Mouse (Mus musculus) kidney, adult 9 months (tissue): ENCODE data around the gene Akap2.
A peak's percentile ranks its signal among the peaks of the same experiment; 100 is the strongest.

ENCODE experiments used
- DNase-seq: peaks from one replicate; pipeline ENCODE4 v3.0.0; 2022

Gene Akap2

GRCm38 (mm10) chr4:57762424-57762823, 45.0 kb downstream of the Akap2 start:
- no peak for DNase-seq

GRCm38 (mm10) chr4:57764392-57764791, 46.9 kb downstream of the Akap2 start:
- peak; percentile 92 for DNase-seq

- peak; percentile 92 for DNase-seq
Measured at GRCm38 (mm10) chr4:57764926-57765325, 47.5 kb downstream of the Akap2 start.

GRCm38 (mm10) chr4:57765806-57766205, 48.3 kb downstream of the Akap2 start:
- no peak for DNase-seq

DNA sequence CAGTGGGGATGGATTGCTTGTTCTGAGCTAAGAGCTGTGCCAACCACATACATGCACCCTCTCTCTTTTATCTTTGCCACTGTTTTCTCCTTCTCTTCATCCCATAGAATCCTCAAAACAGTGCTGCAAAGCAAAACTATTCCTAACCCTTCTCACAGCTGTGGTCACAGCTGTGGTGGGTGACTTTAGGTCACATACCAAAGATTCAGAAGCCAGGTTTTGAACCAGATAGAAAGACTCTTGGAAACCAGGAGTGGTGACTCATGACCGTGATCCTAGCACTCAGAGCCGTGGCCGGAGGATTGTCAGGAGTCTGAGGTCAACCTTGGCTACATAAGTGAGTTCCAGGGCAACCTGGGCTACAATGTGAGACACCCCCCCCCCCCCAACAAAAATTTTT, 51.5 kb downstream of the Akap2 start:
- no peak for DNase-seq

DNA sequence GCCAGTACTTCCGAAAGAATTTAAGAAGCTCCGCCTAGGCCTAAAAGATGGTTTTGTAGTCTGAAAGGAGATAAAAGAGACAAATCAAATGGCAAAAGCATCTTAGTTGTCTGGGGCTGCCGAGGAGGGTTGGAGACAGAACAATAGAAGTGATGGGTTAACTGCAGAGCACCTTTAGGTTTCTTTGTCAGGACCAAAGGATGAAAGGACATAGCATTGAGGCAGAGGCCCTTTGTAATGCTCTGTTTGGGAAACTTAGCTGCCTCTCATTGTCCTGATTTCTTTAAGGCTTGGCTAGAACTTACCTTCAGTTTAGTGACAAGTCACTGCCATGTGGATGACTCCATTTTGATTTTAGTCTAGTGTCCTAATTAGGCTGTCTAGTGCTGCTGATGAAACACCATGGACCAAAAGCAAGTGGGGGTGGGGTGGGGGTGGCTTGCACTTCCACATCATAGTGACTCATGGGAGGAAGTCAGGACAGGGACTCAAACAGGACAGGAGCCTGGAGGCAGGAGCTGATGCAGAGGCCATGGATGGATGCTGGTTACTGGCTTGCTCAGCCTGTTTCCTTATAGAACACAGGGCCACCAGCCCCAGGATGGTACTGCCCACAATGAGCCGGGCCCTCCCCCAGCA, 52.8 kb downstream of the Akap2 start:
- DNase-seq: no peak

DNA sequence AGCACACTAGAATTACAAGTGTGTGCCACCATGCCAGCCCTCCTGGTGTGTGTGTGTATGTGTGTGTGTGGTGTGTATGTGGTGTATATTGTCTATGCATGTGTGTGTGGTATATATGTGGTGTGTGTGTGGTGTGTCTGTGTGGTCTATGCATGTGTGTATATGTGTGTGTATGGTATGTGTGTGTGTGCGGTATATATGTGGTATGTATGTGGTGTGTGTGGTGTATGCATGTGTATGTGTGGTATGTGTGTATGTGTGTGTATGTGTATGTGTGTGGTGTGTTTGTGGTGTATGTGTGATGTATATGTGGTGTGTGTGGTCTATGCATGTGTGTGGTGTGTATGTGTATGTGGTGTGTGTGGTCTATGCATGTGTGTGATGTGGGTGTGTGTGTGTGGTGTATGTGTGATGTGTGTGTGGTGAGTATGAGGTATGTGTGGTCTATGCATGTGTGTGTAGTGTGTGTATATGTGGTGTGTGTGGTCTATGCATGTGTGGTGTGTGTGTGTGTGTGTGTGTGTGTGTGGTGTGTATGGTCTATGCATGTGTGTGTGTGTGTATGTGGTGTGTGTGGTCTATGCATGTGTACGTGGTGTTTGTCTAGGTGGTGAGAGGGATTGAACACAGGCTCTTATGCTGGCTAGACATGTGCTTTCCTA, 54.2 kb downstream of the Akap2 start:
- no peak for DNase-seq

GRCm38 (mm10) chr4:57772851-57773510, 55.5 kb downstream of the Akap2 start:
- DNase-seq: no peak

DNA sequence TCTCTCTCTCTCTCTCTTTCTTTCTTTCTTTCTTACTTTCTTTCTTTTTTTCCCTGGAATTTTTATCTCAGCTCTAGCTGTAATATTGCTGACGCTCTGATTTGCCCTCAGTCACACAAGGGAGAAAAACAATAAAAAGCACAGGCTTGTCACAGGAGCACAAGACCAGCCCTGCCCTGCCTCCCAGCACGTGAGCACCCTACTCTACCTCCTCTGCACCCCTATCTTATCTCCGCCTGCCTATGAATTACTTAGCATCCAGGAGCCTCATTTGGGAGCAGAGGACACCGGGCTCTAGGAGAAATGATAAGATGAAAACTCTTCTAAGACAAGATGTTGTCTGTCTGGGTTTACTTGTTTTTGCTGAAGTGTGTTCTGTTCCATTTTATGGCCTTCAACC, 57.1 kb downstream of the Akap2 start:
- no peak for DNase-seq

DNA sequence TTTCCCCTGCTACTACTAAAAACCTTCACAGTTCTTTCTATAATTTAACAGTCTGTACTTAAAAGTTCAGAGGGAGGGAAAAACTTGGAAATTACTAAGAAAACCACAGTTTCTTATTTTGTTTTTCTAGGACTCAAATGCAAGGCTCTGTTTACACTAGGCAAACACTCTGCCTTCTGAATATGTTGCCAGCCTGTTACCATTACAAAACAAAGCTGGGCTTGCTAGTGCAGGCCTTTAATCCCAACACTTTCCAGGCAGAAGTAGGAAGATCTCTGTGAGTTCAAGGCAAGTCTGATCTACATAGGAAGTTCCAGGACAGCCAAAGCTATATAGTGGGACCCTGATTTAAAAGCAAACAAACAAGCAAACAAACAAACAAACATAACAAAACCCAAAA, 58.1 kb downstream of the Akap2 start:
- DNase-seq: no peak

- DNase-seq: no peak
Measured at GRCm38 (mm10) chr4:57780403-57780802, 62.9 kb downstream of the Akap2 start.

GRCm38 (mm10) chr4:57780833-57781641, 63.6 kb downstream of the Akap2 start:
- no peak for DNase-seq

DNA sequence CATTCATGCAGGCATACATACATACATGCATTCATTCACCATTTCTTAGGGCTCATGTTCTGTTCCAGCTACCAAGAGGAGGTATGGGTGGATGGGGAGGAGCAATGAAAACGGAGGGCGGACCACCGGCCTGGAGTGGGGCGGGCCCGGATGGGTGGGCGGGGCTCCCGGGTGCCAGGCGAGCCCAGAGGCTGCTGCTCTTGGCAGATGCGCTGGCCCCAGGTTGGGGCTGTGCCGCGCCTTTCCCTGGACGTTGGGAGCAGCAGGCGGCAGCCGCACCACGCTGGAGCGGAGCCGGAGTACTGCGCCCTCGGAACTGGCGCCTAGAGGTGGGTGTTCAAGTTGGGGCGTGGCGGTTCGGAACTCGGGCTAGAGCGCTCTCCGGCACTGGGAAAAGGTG, 64.5 kb downstream of the Akap2 start:
- DNase-seq: peak; percentile 83

GRCm38 (mm10) chr4:57782549-57783390, 65.3 kb downstream of the Akap2 start:
- DNase-seq: no peak

DNA sequence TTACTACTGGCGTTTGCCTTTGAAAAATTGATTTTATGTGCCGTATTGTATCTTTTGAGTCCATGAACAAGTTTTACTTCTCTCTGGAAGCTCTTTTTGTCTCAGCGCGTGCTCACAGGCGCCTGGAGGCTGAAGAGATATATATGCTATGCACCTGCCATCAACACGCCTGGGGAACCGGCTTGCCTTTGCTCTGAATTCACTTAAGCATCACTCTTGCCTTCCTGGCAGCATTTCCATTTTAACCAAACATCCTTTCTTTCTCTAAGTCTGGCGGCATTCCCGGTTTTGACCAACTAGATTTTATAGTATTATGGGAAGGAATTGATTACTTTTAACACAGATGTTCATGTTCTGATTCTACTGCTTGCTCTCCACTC, 65.9 kb downstream of the Akap2 start:
- no peak for DNase-seq

DNA sequence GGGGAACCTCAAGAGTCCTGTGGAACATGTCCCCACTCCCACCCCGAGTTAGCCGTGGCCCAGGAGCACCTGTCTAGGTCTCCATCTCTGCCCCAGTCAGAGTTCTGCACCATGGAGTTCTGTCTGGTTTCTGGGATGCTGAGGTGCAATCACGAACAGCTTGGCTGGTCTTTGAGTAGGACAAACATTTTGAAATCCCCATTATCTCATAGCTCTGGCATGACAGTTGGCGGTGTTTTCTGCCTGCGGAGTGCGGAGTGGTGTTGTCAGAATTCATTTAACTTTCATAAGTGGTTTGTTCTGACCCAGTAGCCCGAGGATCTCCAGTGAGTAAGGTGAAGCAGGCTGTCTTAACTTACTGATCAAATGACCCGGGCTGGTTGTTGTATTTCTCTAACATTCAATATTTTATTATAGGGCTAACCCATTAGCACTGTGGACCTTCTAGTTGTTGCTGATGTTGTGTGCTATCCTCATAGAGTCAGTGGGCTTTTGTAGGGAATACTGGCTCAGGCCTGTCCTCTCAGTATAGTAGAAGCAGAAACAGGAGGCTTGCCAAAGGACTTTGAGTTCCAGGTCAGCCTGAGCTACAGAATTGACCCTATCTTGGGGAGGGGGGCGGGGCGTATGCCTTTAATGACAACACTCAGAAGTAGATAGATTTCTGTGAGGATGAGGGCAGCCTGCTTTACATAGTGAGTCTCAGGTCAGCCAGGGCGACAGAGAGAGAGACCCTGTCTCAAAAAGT, 66.6 kb downstream of the Akap2 start:
- peak; percentile 79 for DNase-seq

GRCm38 (mm10) chr4:57788709-57789108, 71.3 kb downstream of the Akap2 start:
- DNase-seq: peak; percentile 51

DNA sequence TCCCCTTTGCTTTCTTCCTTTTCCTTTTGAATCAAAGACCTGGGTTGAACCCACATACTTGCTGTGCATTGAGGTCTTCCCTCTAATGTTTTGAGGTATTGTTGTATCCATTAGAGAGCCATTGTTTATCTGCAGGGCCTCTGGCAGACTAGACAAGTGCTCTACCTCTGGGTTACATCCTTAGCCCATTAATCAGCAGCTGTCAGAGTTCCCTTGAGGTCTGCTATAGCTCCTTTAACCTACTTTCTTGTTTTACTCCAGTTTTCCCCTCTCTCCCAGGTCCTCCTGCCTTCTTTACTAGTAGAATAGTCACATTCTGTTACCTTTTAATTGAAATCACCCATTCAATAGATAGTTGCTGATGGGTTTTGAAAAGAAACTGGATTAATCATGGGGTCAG, 71.7 kb downstream of the Akap2 start:
- no peak for DNase-seq

DNA sequence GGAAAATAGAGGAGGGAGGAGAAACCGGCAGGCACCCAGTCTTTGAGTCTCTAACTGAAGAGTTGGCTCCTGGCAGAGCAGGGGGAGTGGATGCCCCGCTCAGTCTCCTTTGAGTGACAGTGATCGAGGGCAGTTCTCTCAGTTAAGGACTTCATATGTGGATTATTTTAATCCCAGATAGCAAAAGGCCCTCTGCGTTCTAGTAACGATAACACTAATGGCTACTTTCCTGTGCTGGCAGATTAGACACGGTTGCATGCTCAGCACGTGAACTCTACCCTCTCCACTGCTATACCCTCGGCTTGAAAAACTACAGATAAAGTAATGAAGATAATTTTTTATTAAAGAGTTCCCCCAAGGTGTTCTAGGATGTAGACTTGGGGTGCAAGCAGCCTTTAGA, 76.5 kb downstream of the Akap2 start:
- no peak for DNase-seq

DNA sequence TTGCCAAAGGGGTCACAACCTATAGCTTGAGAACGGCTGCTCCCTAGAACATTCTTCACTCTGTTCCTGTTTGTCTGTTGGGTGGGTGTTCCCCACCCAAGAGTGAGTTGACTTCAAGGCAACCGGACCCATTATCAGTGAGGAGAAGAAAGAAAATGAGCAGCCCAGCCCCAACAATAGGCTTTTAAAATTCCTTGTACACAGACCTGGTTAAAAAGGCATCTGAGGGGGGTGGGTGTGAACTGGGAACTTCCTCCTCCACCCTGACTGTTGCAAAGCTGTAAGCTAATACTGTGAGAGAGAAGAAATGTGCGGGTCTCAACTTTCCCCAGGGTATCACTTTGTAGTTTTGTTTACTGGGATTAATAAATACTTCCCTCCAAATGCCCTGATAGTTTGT, 77.1 kb downstream of the Akap2 start:
- DNase-seq: no peak

- DNase-seq: no peak
Measured at GRCm38 (mm10) chr4:57797548-57798285, 80.3 kb downstream of the Akap2 start.
